ENCODE assay signal across 8 mouse cellular contexts in genomic region chr13:113614635-113615545, GRCm38 (mm10). TPM values are rescaled to one million over a fixed set of nuclear protein-coding genes. Genes with fewer than 3 reads are reported as not detected.
DNase-seq lines count a peak whose midpoint lies in the region; ATAC-seq and TF ChIP-seq lines count a peak whose summit lies in the region.

No protein-coding gene starts in this region.

- peak overlapping the region; percentile 72 for H3K9ac ChIP-seq in embryonic facial prominence, embryonic 11.5 days (replicated peaks; ENCODE audit: low read length)
- H3K9ac ChIP-seq in liver, adult 2 months (ENCODE audit: low read depth, low read length), result peak overlapping the region; percentile 99
- peak overlapping the region; percentile 50 for H3K9ac ChIP-seq in midbrain, postnatal 0 days (replicated peaks; ENCODE audit: low read length, poor library complexity, severe bottlenecking)

- no peak for ATAC-seq in embryonic facial prominence, embryonic 11.5 days (replicated peaks; ENCODE audit: insufficient number of reproducible peaks, low FRiP score, low TSS enrichment, low read depth)
- no peak for ATAC-seq in midbrain, postnatal 0 days (ENCODE audit: low FRiP score)

- no peak overlapping the region; the same call in 1 of the 2 replicates for H3K27ac ChIP-seq in embryonic facial prominence, embryonic 11.5 days (replicated peaks; ENCODE audit: low read depth, low read length)
- H3K27ac ChIP-seq in liver, adult 2 months (replicated peaks; ENCODE audit: insufficient read depth, low read depth, low read length), result peak overlapping the region; percentile 93
- 0 out of 2 replicates have a peak overlapping the region, but pooled peaks have one; percentile 12 for H3K27ac ChIP-seq in midbrain, postnatal 0 days (ENCODE audit: low read depth, low read length)

- peaks cover 9% of the 10 kb centered on the region for H3K4me1 ChIP-seq in embryonic facial prominence, embryonic 11.5 days (ENCODE audit: control insufficient read depth, insufficient read depth, low read length)
- peaks cover 37% of the 10 kb centered on the region for H3K4me1 ChIP-seq in liver, adult 2 months (ENCODE audit: control insufficient read depth, insufficient read depth, low read length)
- peaks cover 29% of the 10 kb centered on the region for H3K4me1 ChIP-seq in midbrain, postnatal 0 days (ENCODE audit: insufficient read depth, low read length)

- WGBS in embryonic facial prominence, embryonic 11.5 days, result 19% methylated on average over 24 of the region's 24 CpGs
- 2% methylated on average over 24 of the region's 24 CpGs for WGBS in liver, adult 2 months
- 8% methylated on average over 24 of the region's 24 CpGs for WGBS in midbrain, postnatal 0 days

- TF ChIP-seq CTCF in liver, adult 2 months (IDR thresholded peaks at IDR 0.05; ENCODE audit: low read depth, low read length), result no peak
- no peak for TF ChIP-seq CTCF in midbrain, postnatal 0 days (IDR thresholded peaks at IDR 0.05)

- H3K79me2 ChIP-seq in liver, adult 2 months (ENCODE audit: control insufficient read depth, insufficient read depth, low read length), result peaks cover 46% of the 10 kb centered on the region

- DNase-seq in 3T3-L1 (ENCODE audit: low read depth, low spot score), result peak; percentile 94
- DNase-seq in adrenal gland, adult 8-10 months, result peak; percentile 70
- DNase-seq in embryonic facial prominence, embryonic 11.5 days (ENCODE audit: low spot score), result peak; percentile 84
- peak; percentile 83 to 89 for DNase-seq in heart, adult 9 months (ENCODE audit: low spot score in 2 of 2)
- DNase-seq in kidney, adult 8-10 months, result peak; percentile 88 to 90
- peak; percentile 93 for DNase-seq in liver, adult 2 months (ENCODE audit: extremely low read depth, low read depth, low spot score)
- DNase-seq in midbrain, postnatal 0 days (ENCODE audit: low spot score), result peak; percentile 74
- peak; percentile 74 to 82 for DNase-seq in spleen, postnatal 4 days (ENCODE audit: low spot score in 2 of 2)

- TF ChIP-seq POLR2A in liver, adult 2 months (IDR thresholded peaks at IDR 0.05; ENCODE audit: extremely low read depth, insufficient read depth, low read length), result no peak

- H3K9me3 ChIP-seq in embryonic facial prominence, embryonic 11.5 days (replicated peaks; ENCODE audit: control insufficient read depth, low read length), result no peaks in the 10 kb centered on the region
- no peaks in the 10 kb centered on the region for H3K9me3 ChIP-seq in midbrain, postnatal 0 days (ENCODE audit: low read length)

- no peaks in the 10 kb centered on the region for H3K27me3 ChIP-seq in embryonic facial prominence, embryonic 11.5 days (ENCODE audit: control insufficient read depth, insufficient read depth, low read length)
- H3K27me3 ChIP-seq in liver, adult 2 months (ENCODE audit: control insufficient read depth, insufficient read depth, low read length), result no peaks in the 10 kb centered on the region
- H3K27me3 ChIP-seq in midbrain, postnatal 0 days (ENCODE audit: insufficient read depth, low read length), result no peaks in the 10 kb centered on the region

- H3K36me3 ChIP-seq in embryonic facial prominence, embryonic 11.5 days (replicated peaks; ENCODE audit: control insufficient read depth, insufficient read depth, low read depth, low read length), result no peaks in the 10 kb centered on the region
- H3K36me3 ChIP-seq in liver, adult 2 months (ENCODE audit: control insufficient read depth, insufficient read depth, low read length), result no peaks in the 10 kb centered on the region
- H3K36me3 ChIP-seq in midbrain, postnatal 0 days (ENCODE audit: insufficient read depth, low read length), result no peaks in the 10 kb centered on the region

- peak overlapping the region; percentile 82 for H3K4me3 ChIP-seq in embryonic facial prominence, embryonic 11.5 days (ENCODE audit: low read depth, low read length)
- peak overlapping the region; percentile 70 for H3K4me3 ChIP-seq in liver, adult 2 months (ENCODE audit: insufficient read depth, low read depth, low read length)
- peak overlapping the region; percentile 70 for H3K4me3 ChIP-seq in midbrain, postnatal 0 days (ENCODE audit: low read depth, low read length)

- peak overlapping the region; percentile 97 for H3K4me2 ChIP-seq in embryonic facial prominence, embryonic 11.5 days (ENCODE audit: low read depth, low read length)
- peak overlapping the region; percentile 61 for H3K4me2 ChIP-seq in midbrain, postnatal 0 days (ENCODE audit: low read depth, low read length, poor library complexity, severe bottlenecking)

RNA-seq across cellular contexts. Expression of gene Snx18, which starts 3.5 kb away (rescaled TPM):
- total RNA-seq in adrenal gland, adult 8-10 months (2022), result 10 to 100 TPM; 23.3 to 29.6 (median 26.4) TPM
- 33.3 and 34.7 TPM in 2 replicates for polyA plus RNA-seq in embryonic facial prominence, embryonic 11.5 days (2014; fragmentation: Nextera tagmentation; extraction: Ambion mirVana)
- 15.4 and 18.1 TPM in 2 replicates for total RNA-seq in liver, adult 2 months (2014; rRNA removed)
- 7.2 and 7.5 TPM in 2 replicates for polyA plus RNA-seq in liver, adult 2 months (2012; rRNA removed)
- total RNA-seq in midbrain, postnatal 0 days (2014; rRNA removed), result 34.7 and 35.8 TPM in 2 replicates
- 8.4 and 9.5 TPM in 2 replicates for polyA plus RNA-seq in midbrain, postnatal 0 days (2015; fragmentation: Nextera tagmentation; extraction: Ambion mirVana)

RNA-seq across cellular contexts. Expression of gene Hspb3, which starts 48.6 kb away (rescaled TPM):
- not detected for total RNA-seq in adrenal gland, adult 8-10 months (2022)
- polyA plus RNA-seq in embryonic facial prominence, embryonic 11.5 days (2014; fragmentation: Nextera tagmentation; extraction: Ambion mirVana), result 0.66 and 1.4 TPM in 2 replicates
- total RNA-seq in liver, adult 2 months (2014; rRNA removed), result not detected in 2 replicates
- not detected in 2 replicates for polyA plus RNA-seq in liver, adult 2 months (2012; rRNA removed)
- total RNA-seq in midbrain, postnatal 0 days (2014; rRNA removed), result not detected in 2 replicates
- polyA plus RNA-seq in midbrain, postnatal 0 days (2015; fragmentation: Nextera tagmentation; extraction: Ambion mirVana), result 0.82 and 1.0 TPM in 2 replicates
